Mouse (Mus musculus) neural tube, embryonic 12.5 days (tissue): ENCODE data around the gene Pycr1. TPM values are rescaled to one million over a fixed set of nuclear protein-coding genes. Genes with fewer than 3 reads are reported as not detected.

ENCODE experiments used
- ATAC-seq: fragments of 200-750 bp; cut with Nextera tagmentation; 2 replicates; pipeline ENCODE4 v1.8.0; 2017; ENCODE audit warnings: low read depth, mild to moderate bottlenecking, moderate TSS enrichment, moderate library complexity; ENCODE audit not compliant: low FRiP score
- H3K27ac ChIP-seq: fragments of 300-500 bp; sonication (generic); 2 replicates; pipeline ENCODE4 v1.5.1; 2016
- H3K27me3 ChIP-seq: fragments of 300-500 bp; sonication (generic); replicated peaks from 2 replicates; pipeline ENCODE4 v1.6.1; 2016; ENCODE audit warnings: mild to moderate bottlenecking
- H3K36me3 ChIP-seq: fragments of 300-500 bp; sonication (generic); 2 replicates; pipeline ENCODE4 v1.6.1; 2016; ENCODE audit warnings: mild to moderate bottlenecking
- H3K4me1 ChIP-seq: fragments of 300-500 bp; sonication (generic); 2 replicates; pipeline ENCODE4 v1.6.1; 2016
- H3K4me2 ChIP-seq: fragments of 300-500 bp; sonication (generic); replicated peaks from 2 replicates; pipeline ENCODE4 v1.6.1; 2016; ENCODE audit warnings: mild to moderate bottlenecking
- H3K4me3 ChIP-seq: fragments of 300-500 bp; sonication (generic); 2 replicates; pipeline ENCODE4 v1.5.1; 2016
- H3K9ac ChIP-seq: fragments of 300-500 bp; sonication (generic); 2 replicates; pipeline ENCODE4 v1.6.1; 2016; ENCODE audit warnings: mild to moderate bottlenecking
- H3K9me3 ChIP-seq: fragments of 300-500 bp; sonication (generic); 2 replicates; pipeline ENCODE4 v1.6.1; 2016; ENCODE audit warnings: mild to moderate bottlenecking
- WGBS: fragments of 180-500 bp; shearing (Covaris S2); methylation state at CpG from one replicate; pipeline ENCODE4 v1.1.7; 2016; 5-methylcytosine and 5-hydroxymethylcytosine counted together
- polyA plus RNA-seq: library from polyadenylated mRNA; unstranded; fragments of >200 nt; fragmentation: Nextera tagmentation; extraction: Ambion mirVana; gene quantifications from 2 replicates; pipeline ENCODE4 v1.2.1, GENCODE M21; 2016

Gene Pycr1
- polyA plus RNA-seq, 1 experiment from 2014 or later = 27.8 TPM

- WGBS = 91% methylated on average over 6 of the region's 6 CpGs
- Histone ChIP-seq H3K4me1 (peaks cover 15% of the 10 kb centered on the region), H3K4me2 (no peak overlapping the region), H3K27me3 (no peaks in the 10 kb centered on the region), H3K36me3 (peaks cover 65% of the 10 kb centered on the region), H3K9me3 (no peaks in the 10 kb centered on the region), H3K9ac (no peak overlapping the region), H3K27ac (no peak overlapping the region), H3K4me3 (no peak overlapping the region)
- ATAC-seq = no peak
Observed at GRCm38 (mm10) chr11:120622805-120623204, 20.8 kb downstream of the Pycr1 start.

- H3K36me3 ChIP-seq = peaks cover 57% of the 10 kb centered on the region
- H3K4me1 ChIP-seq = peaks cover 26% of the 10 kb centered on the region
- H3K4me2 ChIP-seq = no peak overlapping the region
- no peak overlapping the region for H3K27ac ChIP-seq
- no peaks in the 10 kb centered on the region for H3K27me3 ChIP-seq
- no peak overlapping the region for H3K9ac ChIP-seq
- 94% methylated on average over 14 of the region's 14 CpGs for WGBS
- ATAC-seq = no peak
- no peaks in the 10 kb centered on the region for H3K9me3 ChIP-seq
- no peak overlapping the region for H3K4me3 ChIP-seq
Observed at GRCm38 (mm10) chr11:120620195-120620594, 23.4 kb downstream of the Pycr1 start.

- no peaks in the 10 kb centered on the region for H3K9me3 ChIP-seq
- ATAC-seq = no peak
- 94% methylated on average over 25 of the region's 25 CpGs for WGBS
- H3K27me3 ChIP-seq = no peaks in the 10 kb centered on the region
- no peak overlapping the region for H3K27ac ChIP-seq
- no peak overlapping the region for H3K9ac ChIP-seq
- no peak overlapping the region for H3K4me3 ChIP-seq
- H3K4me1 ChIP-seq = peaks cover 20% of the 10 kb centered on the region
- H3K36me3 ChIP-seq = peaks cover 66% of the 10 kb centered on the region
- H3K4me2 ChIP-seq = peak overlapping the region; percentile 85
Observed at GRCm38 (mm10) chr11:120618619-120619535, 24.7 kb downstream of the Pycr1 start.

GRCm38 (mm10) chr11:120617519-120618112 lies 26.0 kb downstream of the Pycr1 start, which contains the start of gene Pcyt2:
Gene Pcyt2, minus strand, starts transcription at chr11:120617936.
- under 1% methylated on average over 56 of the region's 56 CpGs for WGBS
- peaks cover 69% of the 10 kb centered on the region for H3K36me3 ChIP-seq
- H3K4me1 ChIP-seq = peaks cover 16% of the 10 kb centered on the region
- peak; percentile 92 for ATAC-seq
- peak within 1 kb of the TSS; percentile 85 for H3K4me2 ChIP-seq
- no peaks in the 10 kb centered on the region for H3K9me3 ChIP-seq
- no peaks in the 10 kb centered on the region for H3K27me3 ChIP-seq
- H3K9ac ChIP-seq = peak within 1 kb of the TSS; percentile 78
- peak within 1 kb of the TSS; percentile 72 for H3K4me3 ChIP-seq
- H3K27ac ChIP-seq = peak within 1 kb of the TSS; percentile 46; the same call in 1 of the 2 replicates

GRCm38 (mm10) chr11:120616617-120617294 lies 26.8 kb downstream of the Pycr1 start:
- no peaks in the 10 kb centered on the region for H3K27me3 ChIP-seq
- peak overlapping the region; percentile 85 for H3K4me2 ChIP-seq
- 51% methylated on average over 4 of the region's 4 CpGs for WGBS
- H3K27ac ChIP-seq = no peak overlapping the region
- no peaks in the 10 kb centered on the region for H3K9me3 ChIP-seq
- no peak for ATAC-seq
- peaks cover 69% of the 10 kb centered on the region for H3K36me3 ChIP-seq
- peak overlapping the region; percentile 72 for H3K4me3 ChIP-seq
- H3K9ac ChIP-seq = peak overlapping the region; percentile 78
- peaks cover 16% of the 10 kb centered on the region for H3K4me1 ChIP-seq

GRCm38 (mm10) chr11:120615606-120616203 lies 27.9 kb downstream of the Pycr1 start:
- Histone ChIP-seq H3K4me2 (no peak overlapping the region), H3K9me3 (no peaks in the 10 kb centered on the region), H3K4me3 (no peak overlapping the region), H3K27ac (no peak overlapping the region), H3K4me1 (peaks cover 16% of the 10 kb centered on the region), H3K27me3 (no peaks in the 10 kb centered on the region), H3K9ac (no peak overlapping the region), H3K36me3 (peaks cover 73% of the 10 kb centered on the region)
- WGBS = 92% methylated on average over 11 of the region's 11 CpGs
- ATAC-seq = no peak

GRCm38 (mm10) chr11:120615167-120615566 lies 28.4 kb downstream of the Pycr1 start:
- Histone ChIP-seq H3K9ac (no peak overlapping the region), H3K4me1 (peaks cover 16% of the 10 kb centered on the region), H3K27me3 (no peaks in the 10 kb centered on the region), H3K4me2 (no peak overlapping the region), H3K9me3 (no peaks in the 10 kb centered on the region), H3K36me3 (peaks cover 72% of the 10 kb centered on the region), H3K4me3 (no peak overlapping the region), H3K27ac (no peak overlapping the region)
- ATAC-seq = no peak
- WGBS = 94% methylated on average over 6 of the region's 6 CpGs

- Histone ChIP-seq H3K27ac (no peak overlapping the region), H3K4me3 (no peak overlapping the region), H3K4me1 (peaks cover 22% of the 10 kb centered on the region), H3K27me3 (peaks cover 6% of the 10 kb centered on the region; the same call in 1 of the 2 replicates), H3K9ac (no peak overlapping the region), H3K36me3 (peaks cover 70% of the 10 kb centered on the region), H3K9me3 (no peaks in the 10 kb centered on the region), H3K4me2 (no peak overlapping the region)
- 77% methylated on average over 8 of the region's 8 CpGs for WGBS
- no peak for ATAC-seq
Observed at GRCm38 (mm10) chr11:120613976-120614375, 29.6 kb downstream of the Pycr1 start.

- Histone ChIP-seq H3K27ac (no peak overlapping the region), H3K9ac (no peak overlapping the region), H3K27me3 (peaks cover 7% of the 10 kb centered on the region; the same call in 1 of the 2 replicates), H3K4me1 (peaks cover 27% of the 10 kb centered on the region), H3K4me2 (no peak overlapping the region), H3K9me3 (no peaks in the 10 kb centered on the region), H3K4me3 (no peak overlapping the region), H3K36me3 (peaks cover 66% of the 10 kb centered on the region)
- no peak for ATAC-seq
- WGBS = 91% methylated on average over 10 of the region's 10 CpGs
Observed at GRCm38 (mm10) chr11:120613481-120613972, 30.0 kb downstream of the Pycr1 start.

- Histone ChIP-seq H3K4me2 (no peak overlapping the region), H3K27me3 (peaks cover 13% of the 10 kb centered on the region; the same call in 1 of the 2 replicates), H3K27ac (no peak overlapping the region), H3K4me1 (peaks cover 32% of the 10 kb centered on the region), H3K9ac (no peak overlapping the region), H3K9me3 (no peaks in the 10 kb centered on the region), H3K36me3 (peaks cover 59% of the 10 kb centered on the region), H3K4me3 (no peak overlapping the region)
- ATAC-seq = no peak
- WGBS = 55% methylated on average over 6 of the region's 6 CpGs
Observed at GRCm38 (mm10) chr11:120612763-120613162, 30.8 kb downstream of the Pycr1 start.

- 83% methylated on average over 9 of the region's 9 CpGs for WGBS
- Histone ChIP-seq H3K4me1 (peaks cover 16% of the 10 kb centered on the region), H3K27ac (no peak overlapping the region), H3K36me3 (peaks cover 66% of the 10 kb centered on the region), H3K9me3 (no peaks in the 10 kb centered on the region), H3K27me3 (peaks cover 22% of the 10 kb centered on the region), H3K4me2 (no peak overlapping the region), H3K4me3 (no peak overlapping the region), H3K9ac (no peak overlapping the region)
- no peak for ATAC-seq
Observed at GRCm38 (mm10) chr11:120610477-120611046, 33.0 kb downstream of the Pycr1 start.
